Mouse (Mus musculus): ENCODE measurements around the gene Slc17a5.

DNA sequence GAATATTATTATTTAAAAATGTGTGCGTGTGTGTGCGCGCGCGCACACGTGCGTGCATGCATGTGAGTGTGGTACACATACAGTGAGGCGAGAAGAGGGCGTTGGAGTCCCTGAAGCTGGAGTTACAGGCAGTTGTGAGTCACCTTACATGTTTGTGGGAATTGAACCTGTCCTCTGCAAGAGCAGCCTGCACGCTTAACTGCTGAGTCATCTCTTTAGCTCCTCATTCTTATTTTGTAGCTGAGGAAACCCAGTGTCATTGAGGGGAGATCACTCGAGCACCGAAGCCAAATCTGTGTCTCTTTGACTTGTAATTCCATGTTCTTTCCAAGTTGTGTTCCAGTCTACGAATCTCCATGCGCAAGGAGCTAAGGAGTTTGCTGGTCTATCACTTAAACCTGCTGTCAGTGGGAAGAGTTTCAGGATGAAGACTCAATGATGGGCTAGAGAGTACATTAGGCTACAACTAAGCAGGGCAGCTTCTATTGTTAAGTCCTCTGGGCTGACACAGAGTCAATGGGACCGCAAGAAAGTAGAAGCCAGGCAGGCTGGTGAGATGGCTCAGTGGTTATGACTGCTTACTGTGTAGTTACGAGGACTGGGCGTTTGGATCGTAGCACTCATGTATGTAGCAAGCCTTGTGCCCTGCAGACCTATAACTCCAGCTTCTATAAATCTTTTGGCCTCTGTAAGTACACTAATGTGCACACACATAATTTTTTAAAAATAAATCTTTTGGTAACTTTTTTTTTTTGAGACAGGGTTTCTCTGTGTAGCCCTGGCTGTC, 8.1 kb upstream of the Slc17a5 start:
- TF ChIP-seq POLR2A (IDR thresholded peaks at IDR 0.05; ENCODE audit: extremely low read depth, insufficient read depth, low read length) (no peak), CTCF (IDR thresholded peaks at IDR 0.05; ENCODE audit: low read depth, low read length) (no peak)
